Comparison of ENCODE assay signal across 9 mouse cellular contexts in the genomic region with DNA sequence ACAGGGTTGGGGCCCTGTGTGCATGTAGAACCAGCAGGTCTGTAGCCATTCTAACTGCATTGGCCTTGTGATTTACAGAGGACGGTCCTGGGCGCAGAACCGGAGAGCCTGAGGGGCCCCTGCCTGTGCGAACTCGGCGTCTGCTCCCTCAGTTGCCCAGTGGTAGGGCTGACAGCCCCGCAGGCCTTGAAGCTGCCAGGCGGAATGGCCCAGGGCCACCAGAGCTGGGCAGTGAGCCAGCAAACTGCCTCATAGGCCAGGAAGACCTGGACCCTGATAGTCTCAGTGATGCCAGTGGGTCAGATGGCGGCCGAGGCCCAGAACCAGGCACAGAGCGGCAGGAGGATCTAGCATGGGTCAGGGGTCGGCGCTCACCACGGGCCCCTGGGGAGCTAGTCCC. TPM values are rescaled to one million over a fixed set of nuclear protein-coding genes. Genes with fewer than 3 reads are reported as not detected.
A peak's percentile ranks its signal among the peaks of the same experiment; 100 is the strongest.
DNase-seq lines count a peak whose midpoint lies in the region; TF ChIP-seq lines count a peak whose summit lies in the region.
"Had no signal": no experiment of that assay in that cellular context is flagged by ENCODE, and none has a peak within 500 bp of the region (broad histone marks: within the 10 kb centered on the region; RNA-seq: fewer than 3 reads in every experiment).

No protein-coding gene starts in this region.

- intact Hi-C loops in gastrocnemius, adult 2 months (cut with DNase I) = no loop called here

- no peak overlapping the region for H3K4me3 ChIP-seq in gastrocnemius, adult 2 months

- DNase-seq in gastrocnemius, adult 2 months = peak; percentile 74
- DNase-seq in gastrocnemius, adult 18-20 months (ENCODE audit: low spot score) = no peak
- peak; percentile 81 for DNase-seq in testis, postnatal 10 days (ENCODE audit: low spot score)
- DNase-seq in testis, postnatal 14 days (ENCODE audit: low spot score) = no peak
- DNase-seq in gastrocnemius, postnatal 25 days = peak; percentile 61
- DNase-seq in retina, embryonic 14.5 days (ENCODE audit: low spot score) = no peak
- no peak for DNase-seq in spleen, adult 18-20 months
- no peak for DNase-seq in c-Kit-positive CD71-positive TER-119-positive erythroid progenitor cells, embryonic 14.5 days (ENCODE audit: low spot score)

- H3K27ac ChIP-seq in gastrocnemius, adult 2 months = no peak overlapping the region
- H3K27ac ChIP-seq: liver, embryonic 14.5 days had no signal

- no peak for TF ChIP-seq CTCF in gastrocnemius, adult 2 months (IDR thresholded peaks at IDR 0.05)

RNA-seq across cellular contexts. Expression of a gene that starts 17.5 kb away (rescaled TPM):
- 10 to 100 TPM in 1 of 2 experiments, 1 to 10 TPM in 1; 9.8 to 13.6 TPM for total RNA-seq in gastrocnemius, adult 2 months (2021)
- 10 to 100 TPM in 1 of 2 experiments, 1 to 10 TPM in 1; 9.0 to 12.8 TPM for total RNA-seq in gastrocnemius, adult 18-20 months (2021)
- total RNA-seq in gastrocnemius, postnatal 25 days (2021) = 1 to 10 TPM; 8.8 to 9.1 TPM

RNA-seq across cellular contexts. Expression of a gene that starts 22.7 kb away (rescaled TPM):
- total RNA-seq in gastrocnemius, adult 2 months (2021) = 1 to 10 TPM; 1.7 to 4.0 TPM
- 1 to 10 TPM; 1.3 to 3.4 TPM for total RNA-seq in gastrocnemius, adult 18-20 months (2021)
- total RNA-seq in gastrocnemius, postnatal 25 days (2021) = 1 to 10 TPM; 3.5 to 3.9 TPM

RNA-seq across cellular contexts. Expression of a gene that starts 59.1 kb away (rescaled TPM):
- total RNA-seq in gastrocnemius, adult 2 months (2021) = under 1 TPM; 0.64 to 0.81 TPM
- under 1 TPM; 0.59 to 0.90 TPM for total RNA-seq in gastrocnemius, adult 18-20 months (2021)
- total RNA-seq in gastrocnemius, postnatal 25 days (2021) = 1 to 10 TPM; 1.2 to 1.9 TPM

Comparison
In these comparisons a context has a peak if more than half of its experiments do, and no peak if none do; other contexts are left out.
1. DNase-seq: peak in gastrocnemius, adult 2 months (single experiment), testis, postnatal 10 days (single experiment) and gastrocnemius, postnatal 25 days (single experiment); none in gastrocnemius, adult 18-20 months (single experiment), testis, postnatal 14 days (single experiment), retina, embryonic 14.5 days (single experiment), spleen, adult 18-20 months (0 of 2) and c-Kit-positive CD71-positive TER-119-positive erythroid progenitor cells, embryonic 14.5 days (single experiment).